Mouse (Mus musculus) lung, postnatal 10 days (tissue): ENCODE measurements around the gene Slc45a3.

Source experiments
- DNase-seq: peaks from one replicate; pipeline ENCODE4 v3.0.0; 2021

Gene Slc45a3

DNA sequence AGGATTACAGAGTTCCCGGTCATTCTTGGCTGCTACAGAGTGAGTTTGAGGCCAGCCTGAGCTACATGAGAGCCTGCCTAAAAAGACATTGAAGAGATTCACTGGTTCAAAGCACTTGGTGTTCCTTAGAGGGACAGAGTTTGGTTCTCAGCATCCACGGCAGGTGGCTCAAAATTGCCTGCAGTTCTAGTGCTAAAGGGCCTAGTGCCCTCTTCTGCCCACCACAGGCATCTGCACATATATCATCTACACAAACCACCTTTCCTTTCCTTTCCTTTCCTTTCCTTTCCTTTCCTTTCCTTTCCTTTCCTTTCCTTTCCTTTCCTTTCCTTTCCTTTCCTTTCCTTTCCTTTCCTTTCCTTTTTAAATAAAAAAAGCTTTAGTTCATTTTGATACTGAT lies 67.8 kb downstream of the Slc45a3 start:
- no peak for DNase-seq

DNA sequence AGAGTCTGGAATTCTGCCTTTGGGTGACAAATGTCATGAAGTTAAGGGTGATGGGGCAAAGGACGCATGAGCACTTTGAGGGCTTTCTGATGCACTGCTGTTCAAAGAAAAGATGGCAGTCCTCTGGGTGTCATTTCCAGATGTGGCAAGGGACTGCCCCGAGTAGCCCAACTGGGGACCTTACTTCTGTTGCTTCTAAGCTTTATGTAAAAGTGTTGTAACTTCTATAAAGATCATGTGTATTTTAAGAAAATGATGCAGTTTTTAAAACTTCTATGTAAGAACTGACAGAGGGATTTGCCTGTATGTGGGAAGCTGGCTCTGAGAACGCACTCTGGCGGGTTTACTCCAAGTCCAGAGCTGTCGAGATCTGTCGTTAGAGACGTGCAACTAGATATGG lies 69.4 kb downstream of the Slc45a3 start:
- DNase-seq: no peak
